Mouse (Mus musculus) embryo, embryonic 11 days (tissue): ENCODE measurements at regions not wholly inside any gene's neighbourhood (a gene's known extent, or its start where the extent isn't known, plus 50 kb on each side); places are given as distances from the start of the nearest gene placed in this dataset.

Source experiments
- DNase-seq: peaks from one replicate; pipeline ENCODE4 v3.0.0-alpha.2; 2015

GRCm38 (mm10) chr1:31808074-31808473 lies 364.4 kb upstream of the Khdrbs2 start:
- DNase-seq: peak; percentile 1
